Mouse (Mus musculus): ENCODE measurements around the gene Hapln2. TPM values are rescaled to one million over a fixed set of nuclear protein-coding genes. Genes with fewer than 3 reads are reported as not detected.
A peak's percentile ranks its signal among the peaks of the same experiment; 100 is the strongest.

Hapln2 gene
- polyA plus RNA-seq, 1 experiment from 2014 or later: not detected

DNA sequence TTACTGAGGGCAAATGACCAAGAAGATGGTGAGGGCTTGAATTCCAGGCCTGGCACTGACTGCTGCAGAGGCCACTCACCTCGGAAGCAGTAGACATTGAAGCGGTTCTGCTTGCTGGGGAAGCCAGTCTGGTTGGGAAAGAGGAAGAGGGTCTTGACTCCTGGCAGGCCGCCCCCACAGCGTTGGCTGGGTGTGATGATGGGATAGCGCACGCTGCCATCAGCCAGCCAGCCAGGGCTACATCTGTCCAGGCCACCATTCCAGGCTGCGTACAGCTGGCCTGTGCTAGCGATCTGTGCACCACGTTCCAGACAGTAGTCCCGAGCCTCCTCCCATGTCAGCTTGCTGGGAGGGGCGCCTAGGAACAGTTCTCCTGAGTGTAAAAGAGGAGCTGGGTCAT lies 32.1 kb downstream of the Hapln2 start:
- WGBS (ENCODE audit: missing documents): 31% methylated on average over 11 of the region's 11 CpGs
- Histone ChIP-seq H3K4me3 (ENCODE audit: inconsistent target) (no peak overlapping the region), H3K79me2 (ENCODE audit: inconsistent target) (no peaks in the 10 kb centered on the region), H3K27ac (no peak overlapping the region), H3K36me3 (ENCODE audit: inconsistent target) (no peaks in the 10 kb centered on the region)

DNA sequence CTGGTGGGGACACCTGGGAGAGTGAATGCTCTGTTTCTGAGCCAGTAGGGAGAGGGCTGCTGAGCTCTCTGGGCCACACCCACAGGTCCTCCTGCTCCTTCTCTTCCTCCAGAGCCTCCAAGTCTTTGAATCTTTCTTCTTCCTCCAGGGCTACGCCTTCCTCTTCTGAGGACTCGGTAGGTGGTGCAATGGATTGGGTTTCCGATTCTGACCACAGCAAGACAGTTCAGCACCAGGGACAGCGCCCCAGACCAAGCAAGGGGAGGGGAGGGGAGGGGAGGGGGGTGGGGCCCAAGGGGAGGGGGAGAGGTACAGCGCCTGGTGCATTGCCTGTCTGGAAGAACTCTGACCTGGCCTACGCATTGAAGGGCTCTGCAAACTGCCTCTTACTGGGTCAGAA lies 33.9 kb downstream of the Hapln2 start:
- Histone ChIP-seq H3K27ac (no peak overlapping the region), H3K36me3 (ENCODE audit: inconsistent target) (no peaks in the 10 kb centered on the region), H3K4me3 (ENCODE audit: inconsistent target) (no peak overlapping the region), H3K79me2 (ENCODE audit: inconsistent target) (no peaks in the 10 kb centered on the region)
- WGBS (ENCODE audit: missing documents): 0% methylated on average over 4 of the region's 6 CpGs

DNA sequence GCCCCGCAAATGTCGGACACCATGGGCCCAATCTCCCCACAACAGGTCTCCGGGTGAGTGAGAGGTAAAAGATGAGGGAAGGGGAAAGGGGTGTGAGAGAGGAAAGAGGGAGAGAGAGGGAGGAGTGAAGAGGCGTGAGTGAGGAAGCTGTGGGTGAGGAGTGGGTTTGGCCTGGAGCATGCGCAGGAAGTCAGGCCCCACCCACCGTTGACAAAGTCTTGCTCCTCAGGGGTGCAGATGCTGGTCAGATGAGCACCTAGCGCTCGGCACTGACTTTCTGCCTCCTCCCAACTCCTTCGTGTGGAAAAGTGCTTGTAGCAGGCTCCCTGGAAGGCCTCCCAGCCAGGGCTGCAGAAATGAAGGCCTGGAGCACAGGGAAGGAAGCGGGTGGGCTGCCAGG lies 37.4 kb downstream of the Hapln2 start:
- WGBS (ENCODE audit: missing documents): 36% methylated on average over 9 of the region's 10 CpGs
- Histone ChIP-seq H3K79me2 (ENCODE audit: inconsistent target) (no peaks in the 10 kb centered on the region), H3K36me3 (ENCODE audit: inconsistent target) (no peaks in the 10 kb centered on the region), H3K4me3 (ENCODE audit: inconsistent target) (no peak overlapping the region), H3K27ac (no peak overlapping the region)

DNA sequence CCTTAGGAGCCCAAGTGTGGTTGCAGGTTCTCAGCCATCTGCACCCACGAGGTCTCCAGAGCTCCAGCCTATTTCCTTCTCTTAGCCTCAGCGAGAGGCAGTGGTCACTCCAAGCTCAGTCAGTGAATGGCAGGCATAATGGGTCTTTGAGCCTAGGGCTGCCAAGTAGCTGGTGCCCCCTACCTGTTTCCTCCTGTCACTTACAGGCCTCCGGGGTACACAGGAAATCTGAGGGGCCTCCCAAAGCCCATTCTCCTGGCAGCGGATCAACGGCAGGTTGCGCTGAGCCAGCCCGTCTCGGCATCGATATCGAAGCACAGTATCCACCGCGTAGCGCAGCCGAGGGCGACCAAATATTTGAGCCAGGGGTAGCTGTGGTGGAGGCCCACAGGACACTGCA lies 39.3 kb downstream of the Hapln2 start:
- no peaks in the 10 kb centered on the region for H3K36me3 ChIP-seq (ENCODE audit: inconsistent target)
- H3K4me3 ChIP-seq (ENCODE audit: inconsistent target): peak overlapping the region; percentile 8; the same call in 1 of the 2 replicates
- no peaks in the 10 kb centered on the region for H3K79me2 ChIP-seq (ENCODE audit: inconsistent target)
- WGBS (ENCODE audit: missing documents): 9% methylated on average over 15 of the region's 15 CpGs
- no peak overlapping the region for H3K27ac ChIP-seq

DNA sequence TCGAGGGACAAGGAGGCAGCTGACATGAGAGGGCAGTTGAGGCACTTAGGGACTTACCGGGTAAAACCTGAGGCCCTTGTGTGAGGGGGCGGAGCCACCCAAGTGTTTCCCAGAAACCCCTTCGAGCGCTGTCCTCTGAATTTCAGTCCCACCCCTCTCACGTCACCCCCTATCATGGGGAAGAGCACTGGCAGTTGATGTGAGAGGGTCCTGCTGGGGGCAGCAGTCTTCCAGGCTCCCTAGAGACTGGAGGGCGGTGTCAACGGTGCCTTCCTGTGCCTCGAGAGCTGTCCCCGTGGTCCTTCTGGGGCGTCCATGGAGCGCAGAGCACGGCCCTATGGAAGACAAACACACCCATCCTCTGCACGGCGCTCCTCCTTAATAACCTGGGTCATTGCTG lies 39.8 kb downstream of the Hapln2 start:
- H3K79me2 ChIP-seq (ENCODE audit: inconsistent target): no peaks in the 10 kb centered on the region
- 3% methylated on average over 15 of the region's 15 CpGs for WGBS (ENCODE audit: missing documents)
- H3K36me3 ChIP-seq (ENCODE audit: inconsistent target): no peaks in the 10 kb centered on the region
- no peak overlapping the region for H3K27ac ChIP-seq
- peak overlapping the region; percentile 8; the same call in 1 of the 2 replicates for H3K4me3 ChIP-seq (ENCODE audit: inconsistent target)

DNA sequence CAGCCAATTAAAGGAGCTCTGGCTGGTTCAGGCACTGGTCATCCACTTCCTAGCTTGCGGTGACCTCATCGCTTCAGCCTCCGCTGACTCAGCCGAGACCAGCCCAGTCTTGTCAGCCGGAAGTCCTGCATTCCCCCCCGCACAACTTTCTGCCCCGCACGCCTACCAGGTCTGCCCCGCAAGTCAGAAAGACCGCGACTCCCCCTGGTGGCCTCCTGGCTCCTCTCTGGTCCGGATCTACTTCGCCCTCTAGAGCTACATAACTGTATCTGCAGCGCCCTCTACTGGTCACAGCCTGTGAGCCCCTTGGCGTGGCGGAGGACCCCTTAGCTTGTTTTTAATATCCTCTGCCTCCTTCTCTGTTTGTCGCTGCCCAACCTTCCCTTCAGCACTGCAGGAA lies 40.5 kb downstream of the Hapln2 start:
- Histone ChIP-seq H3K4me3 (ENCODE audit: inconsistent target) (peak overlapping the region; percentile 8; the same call in 1 of the 2 replicates), H3K36me3 (ENCODE audit: inconsistent target) (no peaks in the 10 kb centered on the region), H3K27ac (no peak overlapping the region), H3K79me2 (ENCODE audit: inconsistent target) (no peaks in the 10 kb centered on the region)
- 0% methylated on average over 17 of the region's 17 CpGs for WGBS (ENCODE audit: missing documents)

DNA sequence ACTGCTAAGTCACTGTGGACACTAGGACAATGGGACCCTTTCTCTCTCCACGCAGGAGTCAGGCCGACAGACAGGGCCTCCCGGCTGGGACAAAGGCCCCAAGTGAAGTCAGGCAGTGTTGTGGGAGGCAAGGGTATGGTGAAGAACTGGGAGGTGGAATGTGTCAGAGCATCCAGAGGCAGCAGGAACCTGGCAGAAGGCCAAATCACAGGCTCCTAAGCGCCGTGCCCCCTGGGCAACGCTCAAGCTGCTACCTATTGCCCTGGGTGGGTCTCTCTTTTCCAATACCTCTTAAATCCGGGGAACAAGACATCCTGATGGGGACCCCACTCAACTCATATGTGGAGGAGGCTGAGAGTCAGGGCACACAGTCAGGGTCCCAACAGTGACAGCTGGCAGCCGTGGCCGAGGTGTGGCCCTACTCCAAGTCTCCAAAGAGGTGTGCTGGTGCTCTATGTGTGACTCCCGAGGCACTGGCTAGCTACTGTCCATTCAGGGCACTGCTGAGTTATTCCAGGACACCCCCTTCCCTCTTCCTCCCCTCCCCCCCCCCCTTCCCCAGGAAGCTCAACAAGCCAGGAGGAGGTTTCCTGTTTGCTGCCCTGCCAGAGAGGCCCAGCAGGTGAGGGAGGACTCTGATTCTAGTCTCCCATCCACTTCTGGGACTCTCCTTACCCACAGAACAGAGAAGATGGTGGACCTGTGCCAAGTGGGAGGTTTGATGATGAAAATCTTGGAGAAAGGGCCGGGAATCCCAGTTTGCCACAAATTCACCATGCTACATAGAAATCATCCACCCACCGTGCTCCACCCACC lies 41.7 kb downstream of the Hapln2 start:
- Histone ChIP-seq H3K4me3 (ENCODE audit: inconsistent target) (no peak overlapping the region), H3K79me2 (ENCODE audit: inconsistent target) (no peaks in the 10 kb centered on the region), H3K36me3 (ENCODE audit: inconsistent target) (no peaks in the 10 kb centered on the region), H3K27ac (no peak overlapping the region)
- 78% methylated on average over 12 of the region's 12 CpGs for WGBS (ENCODE audit: missing documents)

DNA sequence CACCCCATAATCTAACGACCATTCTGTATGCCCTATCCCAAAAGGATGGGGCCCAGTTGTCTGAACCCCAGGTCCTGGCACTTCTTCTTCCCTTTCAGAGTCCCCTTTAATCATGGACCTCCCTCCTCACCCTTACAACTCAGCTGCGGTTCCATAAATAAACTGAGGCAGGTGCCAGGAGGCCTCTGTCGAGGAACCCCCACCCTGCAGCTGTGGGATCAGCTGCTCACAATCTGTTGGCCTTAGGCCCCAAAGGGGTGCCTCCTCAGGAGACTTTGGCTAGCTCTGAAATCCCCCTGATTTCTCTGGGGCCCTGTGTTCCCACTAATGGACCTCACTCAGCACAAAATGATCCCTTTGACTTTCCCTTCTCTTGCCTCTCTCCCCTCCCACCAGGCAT lies 43.3 kb downstream of the Hapln2 start:
- H3K36me3 ChIP-seq (ENCODE audit: inconsistent target): no peaks in the 10 kb centered on the region
- no peak overlapping the region for H3K27ac ChIP-seq
- no peak overlapping the region for H3K4me3 ChIP-seq (ENCODE audit: inconsistent target)
- 62% methylated on average over 3 of the region's 3 CpGs for whole genome bisulfite sequencing (ENCODE audit: missing documents)
- H3K79me2 ChIP-seq (ENCODE audit: inconsistent target): no peaks in the 10 kb centered on the region

DNA sequence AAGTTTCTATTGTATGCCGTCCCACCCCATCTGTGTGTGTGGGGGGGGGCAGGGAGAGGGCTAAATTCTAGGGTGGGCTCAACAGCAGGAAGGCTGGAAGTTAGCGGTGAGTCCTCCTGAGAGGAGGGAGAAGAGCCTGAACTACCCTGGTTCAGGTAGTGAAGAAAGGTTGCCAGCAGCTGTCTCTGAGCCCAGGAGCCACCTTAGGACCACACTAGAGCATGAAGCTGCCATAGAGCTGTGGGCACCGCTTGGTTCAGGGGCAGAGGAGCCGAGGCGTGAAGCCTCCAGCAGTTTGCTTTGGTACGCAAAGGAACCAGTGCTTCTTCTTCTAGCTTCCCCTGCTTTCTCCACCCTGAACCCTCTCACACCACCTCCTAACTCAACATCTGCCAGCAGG lies 43.8 kb downstream of the Hapln2 start:
- Histone ChIP-seq H3K36me3 (ENCODE audit: inconsistent target) (no peaks in the 10 kb centered on the region), H3K79me2 (ENCODE audit: inconsistent target) (no peaks in the 10 kb centered on the region), H3K27ac (peak overlapping the region; percentile 71; the same call in 1 of the 2 replicates), H3K4me3 (ENCODE audit: inconsistent target) (no peak overlapping the region)
- WGBS (ENCODE audit: missing documents): 90% methylated on average over 6 of the region's 6 CpGs

DNA sequence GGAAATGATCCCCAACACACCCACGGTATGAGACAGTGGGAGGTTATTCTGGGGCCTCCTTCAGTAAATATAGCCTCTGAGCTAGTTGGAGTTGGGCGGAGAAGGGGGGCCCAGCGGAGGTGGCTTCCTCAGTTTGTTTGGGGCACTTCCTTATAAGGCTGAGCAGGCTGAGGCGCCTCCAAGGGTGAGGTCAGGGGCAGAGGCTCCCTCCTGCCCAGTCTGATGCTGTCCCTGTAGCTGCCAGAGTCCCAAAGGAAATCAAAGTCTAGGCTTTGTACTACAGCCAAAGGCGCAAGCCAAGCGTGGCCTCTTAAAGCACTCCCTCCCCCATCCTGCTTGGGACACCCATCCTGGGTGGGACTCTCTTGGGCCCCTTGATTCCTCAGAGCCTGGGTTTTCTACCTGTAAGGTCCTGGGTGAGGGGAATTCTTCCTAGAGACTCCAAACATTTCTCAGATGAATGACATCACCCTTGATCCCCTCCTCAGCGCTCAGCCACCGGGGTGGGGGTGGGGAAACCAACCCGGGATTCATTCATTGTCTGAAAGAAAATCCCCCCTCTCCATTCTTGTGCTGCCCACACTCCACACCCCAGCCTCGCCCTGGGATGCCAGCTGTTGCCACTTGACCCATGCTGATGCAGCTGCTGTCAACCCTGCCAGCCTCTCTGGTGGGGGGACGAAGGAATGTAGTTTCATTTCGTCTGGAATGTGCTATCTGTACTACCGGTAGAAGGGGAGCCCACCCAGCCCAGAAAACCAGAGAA lies 44.4 kb downstream of the Hapln2 start:
- no peaks in the 10 kb centered on the region for H3K79me2 ChIP-seq (ENCODE audit: inconsistent target)
- peak overlapping the region; percentile 71 for H3K27ac ChIP-seq
- WGBS (ENCODE audit: missing documents): 33% methylated on average over 13 of the region's 13 CpGs
- H3K36me3 ChIP-seq (ENCODE audit: inconsistent target): no peaks in the 10 kb centered on the region
- no peak overlapping the region for H3K4me3 ChIP-seq (ENCODE audit: inconsistent target)

DNA sequence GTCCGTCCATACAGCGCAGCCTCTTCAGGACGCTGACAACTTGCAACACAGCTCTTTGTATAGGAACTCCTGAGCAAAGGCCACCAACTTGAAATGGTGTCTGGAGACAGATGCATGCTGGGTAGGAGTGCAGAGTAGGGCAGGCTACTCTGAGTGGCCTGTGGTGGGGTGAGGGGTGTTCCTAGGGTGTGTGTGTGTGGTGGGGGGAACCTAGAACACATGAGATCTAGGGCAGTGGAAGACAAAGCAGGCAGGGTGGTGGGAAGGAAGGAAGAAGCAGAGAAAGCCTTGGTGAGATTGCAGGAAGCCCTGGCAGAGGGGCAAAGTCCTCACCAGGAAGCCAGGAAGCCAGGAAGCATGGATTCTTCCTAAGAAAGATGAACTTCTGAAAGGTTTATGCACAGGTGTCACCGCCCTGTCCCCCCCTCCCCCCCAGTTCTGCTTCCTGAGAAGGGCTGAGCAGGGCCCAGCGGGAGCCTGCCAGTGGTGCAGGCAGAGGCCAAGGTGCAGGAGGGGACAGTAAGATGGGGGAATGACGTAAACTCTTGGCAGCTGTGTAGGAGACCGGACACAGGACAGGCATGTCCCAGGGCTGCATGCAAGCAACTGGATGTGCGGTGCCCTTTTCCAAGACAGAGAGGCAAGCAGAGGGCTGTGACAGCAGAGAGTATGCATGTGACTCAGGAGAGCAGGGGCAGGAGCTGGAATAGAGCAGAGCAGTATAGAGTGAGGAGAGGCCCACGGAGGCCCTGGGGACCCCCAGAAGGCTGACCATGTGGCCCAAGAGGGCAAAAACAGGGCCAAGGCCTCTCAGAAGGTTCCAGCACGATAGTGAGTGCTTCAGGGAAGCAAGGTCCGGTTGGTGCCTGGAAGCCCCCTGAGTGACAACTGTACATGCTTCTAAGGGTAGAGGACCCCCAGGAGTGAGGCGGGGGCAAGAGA lies 45.2 kb downstream of the Hapln2 start:
- no peak overlapping the region for H3K4me3 ChIP-seq (ENCODE audit: inconsistent target)
- 64% methylated on average over 12 of the region's 12 CpGs for WGBS (ENCODE audit: missing documents)
- H3K27ac ChIP-seq: peak overlapping the region; percentile 71
- no peaks in the 10 kb centered on the region for H3K36me3 ChIP-seq (ENCODE audit: inconsistent target)
- no peaks in the 10 kb centered on the region for H3K79me2 ChIP-seq (ENCODE audit: inconsistent target)

DNA sequence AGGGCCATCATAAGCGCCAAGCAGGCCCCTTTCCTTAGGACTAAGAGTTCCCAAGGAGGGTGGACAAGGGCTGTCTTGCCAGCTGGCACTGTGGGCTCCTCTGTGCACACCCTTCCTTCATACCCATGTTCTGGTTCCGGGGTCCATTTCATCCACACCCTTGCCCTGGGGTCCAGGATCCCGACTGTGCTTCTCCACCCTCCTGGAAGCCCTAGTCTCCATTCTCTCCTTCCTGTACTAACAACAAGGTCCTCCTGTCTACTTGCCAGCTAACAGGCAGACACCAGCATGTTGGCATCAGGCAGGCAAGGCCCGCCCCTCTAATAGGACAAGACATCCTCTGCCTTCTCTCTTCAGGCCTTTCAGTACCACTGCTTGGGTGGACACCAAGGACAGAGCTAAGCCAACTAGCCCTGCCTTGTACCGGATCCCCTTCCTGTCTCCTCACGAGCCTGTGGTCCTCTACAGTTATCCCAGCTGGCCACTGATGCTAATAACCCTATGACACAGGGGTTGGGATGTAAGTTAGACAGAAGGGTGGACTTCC lies 46.1 kb downstream of the Hapln2 start:
- Histone ChIP-seq H3K4me3 (ENCODE audit: inconsistent target) (no peak overlapping the region), H3K27ac (no peak overlapping the region), H3K36me3 (ENCODE audit: inconsistent target) (no peaks in the 10 kb centered on the region), H3K79me2 (ENCODE audit: inconsistent target) (no peaks in the 10 kb centered on the region)
- 96% methylated on average over 6 of the region's 6 CpGs for WGBS (ENCODE audit: missing documents)

DNA sequence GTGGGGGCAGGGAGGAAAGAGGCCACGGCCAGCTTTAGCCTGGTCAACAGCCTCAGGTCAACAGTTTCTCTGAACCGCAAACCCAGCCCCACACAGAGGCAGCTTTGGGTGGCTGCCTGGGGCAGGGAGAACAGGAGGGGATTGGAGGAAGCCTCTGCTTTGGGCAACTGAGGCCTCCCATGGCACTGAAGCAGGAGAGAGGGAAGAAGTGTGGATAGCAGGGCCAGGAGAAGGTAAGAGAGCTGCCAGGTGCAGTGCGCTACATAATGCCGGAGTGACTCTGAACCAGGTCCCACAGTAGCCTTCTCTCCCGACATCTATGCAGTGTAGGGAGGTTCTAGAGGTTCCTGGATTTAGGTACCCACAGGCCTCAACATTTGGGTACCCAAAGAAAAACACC lies 46.7 kb downstream of the Hapln2 start:
- H3K79me2 ChIP-seq (ENCODE audit: inconsistent target): no peaks in the 10 kb centered on the region
- H3K27ac ChIP-seq: no peak overlapping the region
- H3K4me3 ChIP-seq (ENCODE audit: inconsistent target): no peak overlapping the region
- WGBS (ENCODE audit: missing documents): 86% methylated on average over 5 of the region's 5 CpGs
- H3K36me3 ChIP-seq (ENCODE audit: inconsistent target): no peaks in the 10 kb centered on the region

DNA sequence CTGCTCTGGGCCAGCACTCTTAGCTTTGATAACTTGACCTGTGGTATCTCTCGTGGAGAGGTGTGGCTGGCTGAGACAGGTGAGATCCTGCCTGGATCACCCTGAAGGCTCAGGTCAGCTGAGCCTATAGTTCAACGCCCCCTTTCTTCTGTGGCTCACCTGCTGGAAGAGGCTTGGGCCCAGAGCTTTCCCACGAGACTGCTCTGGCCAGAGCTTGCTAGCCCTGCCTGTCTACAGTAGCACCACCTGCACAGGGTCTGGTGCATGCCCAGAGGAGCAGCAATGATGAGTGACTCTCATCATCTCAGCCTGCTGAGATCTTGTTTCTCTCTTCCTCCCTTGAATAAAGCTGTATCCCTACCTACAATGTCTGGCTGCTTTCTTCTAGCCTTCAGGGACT lies 47.3 kb downstream of the Hapln2 start:
- H3K4me3 ChIP-seq (ENCODE audit: inconsistent target): no peak overlapping the region
- no peaks in the 10 kb centered on the region for H3K36me3 ChIP-seq (ENCODE audit: inconsistent target)
- 77% methylated on average over 3 of the region's 3 CpGs for WGBS (ENCODE audit: missing documents)
- no peak overlapping the region for H3K27ac ChIP-seq
- H3K79me2 ChIP-seq (ENCODE audit: inconsistent target): no peaks in the 10 kb centered on the region
